Mouse (Mus musculus): Measurements from ENCODE around the gene Tmsb4x.

The Tmsb4x gene

GRCm38 (mm10) chrX:167208978-167209754, at the start of gene Tmsb4x:
Gene Tmsb4x, minus strand, starts transcription at chrX:167209315.
- DNase-seq (ENCODE audit: low read depth, low spot score), result peak; percentile 70

- DNase-seq (ENCODE audit: low read depth, low spot score), result no peak
These were observed 32.6 kb upstream of the Tmsb4x start for GRCm38 (mm10) chrX:167241736-167242135.

GRCm38 (mm10) chrX:167239293-167239921, 30.3 kb upstream of the Tmsb4x start:
- DNase-seq (ENCODE audit: low read depth, low spot score), result no peak

GRCm38 (mm10) chrX:167233104-167233687, 24.1 kb upstream of the Tmsb4x start:
- DNase-seq (ENCODE audit: low read depth, low spot score), result peak; percentile 48

GRCm38 (mm10) chrX:167231150-167231549, 22.0 kb upstream of the Tmsb4x start:
- DNase-seq (ENCODE audit: low read depth, low spot score), result no peak

GRCm38 (mm10) chrX:167229819-167230218, 20.7 kb upstream of the Tmsb4x start:
- no peak for DNase-seq (ENCODE audit: low read depth, low spot score)

GRCm38 (mm10) chrX:167229206-167229605, 20.1 kb upstream of the Tmsb4x start:
- DNase-seq (ENCODE audit: low read depth, low spot score), result no peak

GRCm38 (mm10) chrX:167227756-167228155, 18.6 kb upstream of the Tmsb4x start:
- no peak for DNase-seq (ENCODE audit: low read depth, low spot score)

GRCm38 (mm10) chrX:167227138-167227537, 18.0 kb upstream of the Tmsb4x start:
- no peak for DNase-seq (ENCODE audit: low read depth, low spot score)

- DNase-seq (ENCODE audit: low read depth, low spot score), result no peak
These were observed 17.5 kb upstream of the Tmsb4x start for GRCm38 (mm10) chrX:167226570-167226969.

- DNase-seq (ENCODE audit: low read depth, low spot score), result no peak
These were observed 3.6 kb upstream of the Tmsb4x start for GRCm38 (mm10) chrX:167212707-167213106.

- DNase-seq (ENCODE audit: low read depth, low spot score), result no peak
These were observed 2.9 kb upstream of the Tmsb4x start for GRCm38 (mm10) chrX:167211871-167212555.

GRCm38 (mm10) chrX:167210319-167210728, 1.2 kb upstream of the Tmsb4x start:
- no peak for DNase-seq (ENCODE audit: low read depth, low spot score)

GRCm38 (mm10) chrX:167209828-167210227, 713 bp upstream of the Tmsb4x start:
- no peak for DNase-seq (ENCODE audit: low read depth, low spot score)

GRCm38 (mm10) chrX:167208506-167208820, 652 bp downstream of the Tmsb4x start:
- no peak for DNase-seq (ENCODE audit: low read depth, low spot score)

- no peak for DNase-seq (ENCODE audit: low read depth, low spot score)
These were observed 1.2 kb downstream of the Tmsb4x start for GRCm38 (mm10) chrX:167207741-167208505.

GRCm38 (mm10) chrX:167205813-167206520, 3.1 kb downstream of the Tmsb4x start:
- DNase-seq (ENCODE audit: low read depth, low spot score), result no peak

- no peak for DNase-seq (ENCODE audit: low read depth, low spot score)
These were observed 7.8 kb downstream of the Tmsb4x start for GRCm38 (mm10) chrX:167201365-167201764.

GRCm38 (mm10) chrX:167195228-167195649, 13.9 kb downstream of the Tmsb4x start:
- DNase-seq (ENCODE audit: low read depth, low spot score), result no peak

- no peak for DNase-seq (ENCODE audit: low read depth, low spot score)
These were observed 22.8 kb downstream of the Tmsb4x start for GRCm38 (mm10) chrX:167186306-167186705.

GRCm38 (mm10) chrX:167183535-167183934, 25.6 kb downstream of the Tmsb4x start:
- DNase-seq (ENCODE audit: low read depth, low spot score), result no peak
